Mouse (Mus musculus) layer of hippocampus, postnatal 25 days (tissue): ENCODE data around the gene Fars2. TPM values are rescaled to one million over a fixed set of nuclear protein-coding genes. Genes with fewer than 3 reads are reported as not detected.
A peak's percentile ranks its signal among the peaks of the same experiment; 100 is the strongest.

Experiments used
- DNase-seq, 2 experiments: peaks; one replicate each; pipeline ENCODE4 v3.0.0; 2022; ENCODE audit warnings: mixed read lengths in 2 of 2, low spot score in 1 of 2; ENCODE audit errors: extremely low spot score in 1 of 2
- total RNA-seq, 2 experiments: library from RNA; stranded (reverse); gene quantifications; 2 replicates each; pipeline ENCODE4 v1.2.3; 2021

Gene Fars2
- total RNA-seq, 2 experiments from 2014 or later, result 33.8 to 37.6 TPM

DNA sequence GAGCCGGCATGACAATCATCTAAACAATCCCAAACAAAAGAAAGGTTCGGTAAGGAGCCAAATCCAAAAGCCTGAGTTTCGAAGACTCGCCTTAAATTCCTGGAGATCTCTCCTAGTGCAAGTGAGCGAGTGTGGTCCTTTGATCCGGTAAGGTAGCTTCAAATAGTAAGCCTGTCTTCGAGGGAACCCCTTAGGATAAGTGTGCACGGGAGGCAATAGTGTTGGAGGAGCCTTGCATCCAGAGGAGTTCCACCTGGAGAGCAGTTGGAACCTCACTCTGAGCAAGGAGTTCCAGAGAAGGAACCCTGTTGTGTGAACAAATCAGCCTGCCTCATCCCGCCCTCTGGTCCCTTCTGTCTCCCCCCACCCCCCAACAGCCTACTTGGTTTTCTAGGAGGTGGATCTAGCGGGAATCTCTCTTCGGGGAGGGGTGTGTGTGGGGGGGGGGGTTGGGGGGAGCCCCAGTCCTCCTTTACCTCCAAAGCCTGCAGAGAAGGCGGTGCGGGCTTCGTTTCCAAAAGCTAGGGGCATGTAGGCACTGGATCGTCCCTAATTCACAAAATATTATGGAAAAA, 606.6 kb downstream of the Fars2 start:
- DNase-seq, result no peak

DNA sequence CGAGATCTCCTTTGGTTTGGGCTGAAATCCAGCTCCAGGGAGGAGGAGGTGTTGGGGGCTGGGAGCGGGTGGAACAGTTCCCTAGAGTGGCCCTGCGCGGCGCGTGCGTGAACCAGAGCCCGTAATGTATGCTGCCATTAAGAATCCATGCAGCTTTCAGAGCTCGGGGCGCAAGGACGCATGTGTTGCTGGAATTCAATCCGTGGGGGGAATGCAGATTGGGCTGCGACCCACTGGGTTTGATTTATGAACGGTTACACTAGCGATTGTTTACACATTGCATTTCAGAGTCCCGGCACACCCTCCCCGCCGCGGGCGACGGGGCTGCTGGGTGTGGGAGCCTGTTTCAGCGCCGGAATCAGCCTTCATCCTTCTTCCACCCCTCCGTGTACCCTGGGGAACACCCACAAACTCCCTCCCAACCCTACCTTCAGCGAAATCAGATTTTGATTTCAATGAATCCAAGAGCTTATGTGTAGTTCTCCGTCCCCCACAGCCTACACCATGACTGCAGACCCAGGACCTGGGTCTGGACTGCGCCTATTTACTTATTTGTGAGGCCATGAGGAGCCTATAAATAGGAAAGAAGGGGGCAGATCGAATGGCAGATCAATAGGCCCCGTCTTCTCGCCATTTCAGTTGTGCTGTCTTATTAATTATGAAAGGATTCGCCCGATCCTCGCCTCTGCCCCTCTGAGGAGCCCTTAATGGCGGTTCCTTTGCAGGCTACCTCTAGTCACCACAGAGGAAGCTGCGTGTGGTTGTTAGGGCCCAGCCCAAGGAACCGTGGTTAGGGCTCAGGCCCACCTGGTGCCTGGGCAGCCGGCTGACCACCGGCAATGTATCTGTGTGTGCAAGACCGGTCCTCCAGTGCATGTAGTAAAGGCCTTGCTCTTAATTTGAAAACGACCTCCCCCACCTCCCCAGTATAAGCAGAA, 607.6 kb downstream of the Fars2 start:
- peak; percentile 48 to 57 for DNase-seq

DNA sequence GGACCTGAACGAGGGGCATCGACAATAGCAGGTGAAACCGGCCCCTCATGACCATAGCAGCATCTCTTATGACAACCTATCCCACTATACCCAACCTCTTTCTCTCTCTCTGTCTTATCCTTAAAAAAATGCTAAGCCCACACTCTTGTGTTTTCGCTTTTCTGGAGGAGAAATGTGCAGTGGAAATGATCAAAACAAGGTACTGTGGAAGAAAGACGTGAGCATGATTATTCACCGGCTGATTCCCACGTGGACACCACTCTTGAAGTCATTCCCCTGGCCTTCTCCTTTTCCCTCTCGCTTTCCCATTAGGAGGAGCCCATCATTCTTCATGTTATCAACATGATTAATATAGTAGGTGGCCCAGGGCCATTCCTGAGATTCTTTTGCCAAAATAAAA, 608.7 kb downstream of the Fars2 start:
- no peak for DNase-seq

DNA sequence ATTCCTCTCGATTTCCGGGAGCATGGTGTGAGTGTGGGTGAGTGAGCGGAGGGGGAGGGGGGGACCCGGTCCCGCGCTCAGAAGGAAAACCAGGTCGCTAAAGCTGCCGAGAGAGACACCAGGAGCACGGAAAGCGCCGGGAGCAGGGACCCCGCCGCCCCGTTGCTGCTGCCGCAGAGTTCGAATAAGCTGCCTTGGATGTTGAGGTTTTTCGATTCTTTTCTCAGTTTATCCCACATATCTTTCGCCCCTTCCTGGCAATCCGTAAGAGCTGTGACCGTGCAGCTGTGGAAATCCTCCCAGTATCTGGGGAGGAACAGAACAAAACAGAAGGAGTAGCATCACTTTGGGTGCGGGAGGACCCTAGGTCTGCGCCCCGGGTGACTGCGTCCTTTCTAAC, 609.3 kb downstream of the Fars2 start:
- DNase-seq, result peak; percentile 20 to 45

GRCm38 (mm10) chr13:36726951-36727778, 610.0 kb downstream of the Fars2 start:
- DNase-seq, result peak; percentile 54 to 56

DNA sequence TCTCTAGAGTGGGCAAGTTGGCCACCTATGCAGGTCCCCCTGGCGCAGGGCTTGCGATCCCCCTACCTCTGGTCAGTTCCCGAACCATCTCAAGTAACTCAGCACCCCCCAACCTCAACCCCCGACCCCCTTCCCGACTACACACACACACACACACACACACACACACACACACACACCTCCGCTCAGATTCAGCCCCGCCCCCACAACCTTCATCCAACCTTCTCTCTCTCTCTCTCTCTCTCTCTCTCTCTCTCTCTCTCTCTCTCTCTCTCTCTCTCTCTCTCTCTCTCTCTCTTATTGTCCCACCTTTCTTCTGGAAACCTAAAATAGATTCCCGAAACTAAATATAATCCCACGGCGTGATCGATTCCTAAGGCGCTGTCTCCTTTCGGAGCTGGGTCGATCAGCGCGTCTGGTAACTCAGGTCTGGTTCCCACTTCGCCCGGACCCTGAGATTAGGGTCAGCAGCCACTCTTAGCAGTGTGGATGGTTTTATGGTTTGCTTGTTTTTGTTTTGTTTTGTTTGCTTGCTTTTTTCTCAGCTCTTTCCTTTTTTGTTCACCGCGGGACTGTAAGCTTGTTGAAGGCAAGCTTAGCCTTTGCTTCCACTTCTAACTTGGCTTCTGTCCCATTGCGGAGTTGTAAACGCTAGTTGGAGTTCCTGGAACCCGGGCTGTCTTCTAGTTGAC, 610.7 kb downstream of the Fars2 start:
- DNase-seq, result peak in 1 of 2 experiments; percentile 12

DNA sequence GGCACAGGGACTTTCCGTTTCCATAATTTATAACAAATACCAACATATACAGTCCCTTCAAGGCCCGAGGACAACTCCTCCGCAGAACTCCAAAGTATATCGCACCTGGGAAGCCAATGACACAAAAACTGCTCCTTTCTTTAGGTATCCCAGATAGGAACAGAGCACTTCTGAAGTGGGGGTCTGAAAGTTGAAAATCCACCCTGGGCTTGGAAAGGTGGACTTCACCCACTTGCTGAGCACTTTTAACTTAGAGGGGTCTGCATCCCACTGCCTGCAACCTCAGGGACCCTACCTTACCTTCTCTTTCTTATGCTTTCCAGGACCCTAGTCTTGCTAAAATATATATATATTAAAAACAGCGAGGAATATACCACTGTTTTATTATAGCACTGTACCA, 611.3 kb downstream of the Fars2 start:
- no peak for DNase-seq

DNA sequence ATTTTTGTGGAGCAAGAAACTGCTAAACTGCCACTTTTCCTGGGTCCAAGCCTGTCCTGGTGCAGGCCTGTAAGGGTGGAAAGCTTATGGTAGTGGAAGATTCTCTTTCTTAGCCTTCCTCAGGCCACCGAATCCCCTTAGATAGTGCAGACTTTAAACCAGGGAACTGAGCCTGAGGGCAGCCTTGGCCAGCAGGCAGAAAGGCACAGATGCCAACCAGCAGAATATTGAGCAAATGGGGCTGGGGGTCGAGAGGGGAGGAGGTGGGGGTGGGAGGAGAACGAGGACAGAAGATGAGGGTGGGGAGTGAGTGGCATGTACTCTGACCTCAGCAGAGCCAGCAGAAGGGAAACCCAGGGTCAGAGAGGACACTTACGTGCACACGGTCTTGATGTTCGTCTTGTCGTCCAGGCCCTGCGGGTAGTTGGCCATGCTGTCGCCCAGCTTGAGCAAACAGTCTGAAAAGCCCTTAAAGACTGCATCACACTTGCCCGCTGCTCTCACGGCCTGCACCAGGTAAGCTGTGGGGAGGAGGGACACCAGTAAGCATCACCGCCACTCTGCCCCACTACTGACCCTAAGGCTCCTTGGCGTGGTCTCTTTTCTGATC, 612.6 kb downstream of the Fars2 start:
- DNase-seq, result peak in 1 of 2 experiments; percentile 23

DNA sequence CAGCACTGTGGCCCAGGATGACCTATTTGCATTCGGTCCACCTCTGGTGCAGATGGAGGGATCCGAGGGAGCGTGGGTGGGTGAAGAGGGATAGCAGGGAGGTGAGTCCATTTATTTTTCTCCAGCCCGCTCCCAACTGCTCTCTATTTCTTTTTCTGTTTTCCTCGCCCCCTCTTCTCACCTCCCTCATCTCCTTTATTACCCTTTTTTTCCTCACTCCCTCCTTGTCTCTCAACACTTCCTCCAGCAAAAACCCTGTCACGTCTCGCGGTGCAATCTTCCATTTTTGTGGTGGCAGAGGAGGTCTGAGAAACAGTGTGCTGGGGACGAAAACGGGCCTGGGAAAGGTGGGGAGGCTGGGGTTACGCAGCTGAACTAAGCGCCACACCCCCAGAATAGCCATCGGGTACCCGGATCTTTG, 613.1 kb downstream of the Fars2 start:
- DNase-seq, result no peak

DNA sequence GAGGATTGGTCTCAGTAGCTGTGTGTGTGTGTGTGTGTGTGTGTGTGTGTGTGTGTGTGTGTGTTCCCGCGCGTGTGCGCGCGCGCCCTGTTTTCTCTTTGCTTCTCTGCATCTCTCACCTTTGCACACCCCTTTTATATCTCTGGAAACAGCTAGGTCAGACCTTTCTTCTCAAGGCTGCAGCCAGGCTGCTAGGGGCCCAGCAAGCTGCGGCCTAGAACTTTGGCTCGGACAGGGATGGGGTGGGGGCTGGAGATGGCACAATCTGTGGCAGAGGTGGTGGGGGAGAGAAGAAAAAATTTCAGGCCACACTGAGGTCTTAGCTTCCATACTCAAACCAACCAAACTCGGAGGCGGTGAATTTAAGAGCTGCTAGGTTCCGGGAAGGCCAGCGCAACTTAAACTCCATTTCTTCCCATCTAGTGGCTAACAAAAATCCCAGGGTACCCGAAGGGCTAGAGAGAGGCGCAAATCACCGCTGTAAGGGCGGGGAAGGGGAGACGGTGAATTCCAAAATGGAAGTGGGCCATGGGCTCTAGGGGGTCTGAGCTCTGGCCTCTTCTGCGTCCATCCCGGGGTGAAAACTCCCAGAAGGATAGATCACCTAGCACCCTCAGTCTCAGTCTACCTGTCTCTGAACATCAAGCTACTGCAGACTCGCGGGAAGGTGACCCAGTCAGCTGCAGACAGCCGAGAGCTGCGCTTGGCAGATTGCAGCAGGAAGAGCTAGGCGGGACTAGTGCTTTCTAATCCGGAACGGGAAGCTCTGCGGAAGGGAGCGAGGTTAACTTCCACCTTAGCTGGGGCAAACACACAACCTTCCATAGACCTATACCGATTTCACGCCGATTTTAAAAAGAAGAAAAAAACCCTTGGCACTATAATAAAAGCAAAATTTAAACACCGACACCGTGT, 614.1 kb downstream of the Fars2 start:
- DNase-seq, result peak; percentile 40 to 43

- peak; percentile 22 to 28 for DNase-seq
These were observed 614.8 kb downstream of the Fars2 start for GRCm38 (mm10) chr13:36731931-36732461.

GRCm38 (mm10) chr13:36732891-36733490, 615.8 kb downstream of the Fars2 start:
- no peak for DNase-seq

DNA sequence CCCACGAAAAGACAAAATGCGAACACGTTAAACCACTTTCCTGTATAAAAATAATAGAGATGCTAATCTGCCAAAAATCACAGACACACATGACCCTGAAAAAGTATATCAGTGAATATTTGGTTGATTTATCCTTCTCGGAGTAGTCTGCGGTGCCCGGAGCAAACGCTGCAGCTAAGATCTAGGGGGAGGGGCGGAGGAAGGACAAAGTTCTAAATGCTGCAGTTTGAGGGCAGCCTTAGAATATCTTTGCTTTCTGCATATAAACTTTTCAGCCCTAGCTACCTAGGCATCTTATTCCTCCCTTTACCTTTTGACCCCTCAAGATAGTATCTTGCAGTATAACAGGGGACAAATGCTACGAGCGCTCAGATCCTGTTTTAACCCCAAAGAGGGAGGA, 616.4 kb downstream of the Fars2 start:
- DNase-seq, result no peak

DNA sequence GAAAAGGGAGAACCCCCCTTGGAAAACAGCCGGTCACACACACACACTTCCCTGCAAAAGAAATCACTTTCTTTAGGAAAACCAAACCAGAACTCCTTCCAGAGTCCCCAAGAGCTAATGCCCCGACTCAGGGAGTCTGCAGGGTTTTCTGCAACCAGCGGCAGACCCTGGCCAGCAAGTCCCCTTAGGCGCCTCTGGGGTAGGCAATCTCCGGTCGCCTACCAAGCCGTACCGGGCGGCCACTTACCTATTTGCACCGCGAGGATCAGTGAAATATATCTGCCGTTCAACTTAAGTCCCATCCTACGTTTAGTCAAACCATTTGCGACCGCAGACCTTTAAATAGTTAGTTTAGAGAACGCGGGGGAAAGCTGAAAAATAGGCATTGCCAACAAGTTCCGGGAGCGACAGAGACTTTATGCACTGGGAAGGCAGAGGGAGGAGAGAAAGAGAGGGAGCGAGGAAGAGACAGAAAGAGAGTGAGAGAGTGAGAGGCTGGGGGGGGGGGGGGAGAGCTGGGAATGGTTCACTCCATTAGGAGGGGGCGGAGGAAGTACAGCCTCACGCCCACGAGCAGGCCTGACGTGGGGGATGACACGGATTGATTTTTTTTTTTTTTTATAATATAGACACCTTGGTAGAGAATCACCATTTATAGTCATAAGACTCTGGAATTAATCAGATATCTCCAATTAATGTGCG, 616.9 kb downstream of the Fars2 start:
- DNase-seq, result peak; percentile 27 to 34

DNA sequence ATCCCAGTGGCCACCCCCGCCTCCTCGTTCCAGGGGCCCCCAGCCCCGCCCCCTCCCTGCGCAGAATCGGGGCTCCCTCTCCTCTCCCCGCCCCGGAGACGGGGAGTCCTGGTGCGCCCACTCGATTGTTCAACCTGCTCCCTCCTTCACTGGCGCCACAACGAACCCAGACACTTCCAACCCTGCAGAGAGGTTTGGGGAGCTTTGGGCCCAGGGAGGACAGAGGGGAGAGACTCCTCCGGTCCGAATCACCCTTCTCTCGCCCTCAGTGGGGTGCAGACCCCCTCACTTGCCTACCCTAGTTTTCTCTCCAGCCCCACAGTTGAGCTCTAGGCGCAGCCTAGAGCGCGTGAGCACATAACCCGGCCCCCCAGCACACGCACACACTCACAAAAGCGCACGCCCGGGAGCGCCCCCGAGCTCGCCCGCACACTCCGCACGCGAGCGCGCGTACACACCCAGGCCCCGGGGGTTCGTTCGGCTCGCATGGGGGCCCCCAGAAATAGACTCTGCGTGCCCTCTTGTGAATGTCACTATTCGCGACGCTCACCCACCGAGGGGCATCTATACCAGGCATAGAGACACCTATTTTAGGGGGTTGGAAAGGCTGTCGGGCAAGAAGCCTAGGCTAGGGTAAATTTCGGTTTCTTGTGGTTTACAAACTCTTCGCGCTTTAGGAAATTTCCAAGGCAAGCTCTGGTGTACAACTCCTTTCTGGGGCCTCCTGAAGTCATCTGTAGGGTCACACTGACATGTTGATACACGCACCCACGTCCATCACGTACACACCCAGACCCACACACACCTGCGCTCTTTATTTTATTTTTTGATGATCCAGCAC, 617.7 kb downstream of the Fars2 start, which contains the start of gene Nrn1:
Nrn1 (minus strand) TSS at position 401 of the 841 bp plus-strand sequence.
- DNase-seq, result peak; percentile 49 to 65

GRCm38 (mm10) chr13:36735901-36736618, 618.8 kb downstream of the Fars2 start:
- DNase-seq, result peak; percentile 65 to 76
